In the genomic region with DNA sequence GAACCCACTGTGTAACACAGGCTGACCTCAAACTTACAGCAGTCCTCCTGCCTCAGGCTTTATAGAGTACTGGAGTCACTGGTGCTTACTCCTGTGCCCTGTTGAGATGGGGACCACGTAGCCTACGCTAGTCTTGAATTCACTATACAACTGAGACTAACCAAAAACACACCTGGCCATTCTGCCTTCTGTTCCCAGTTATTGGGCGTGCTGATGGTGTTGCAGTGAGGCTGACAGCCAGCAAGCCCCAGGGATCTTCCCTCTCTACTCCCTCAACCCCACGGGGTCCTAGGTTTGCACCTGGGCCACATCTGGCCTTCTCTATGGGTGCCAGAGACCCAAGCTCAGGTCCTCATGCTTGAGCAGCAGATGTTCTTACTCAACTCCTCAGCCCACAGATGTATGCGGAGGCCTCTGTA, we compare ENCODE assay signal across 18 mouse cellular contexts. TPM values are rescaled to one million over a fixed set of nuclear protein-coding genes. Genes with fewer than 3 reads are reported as not detected.
DNase-seq lines count a peak whose midpoint lies in the region; ATAC-seq lines count a peak whose summit lies in the region.
"Had no signal": no experiment of that assay in that cellular context is flagged by ENCODE, and none has a peak within 500 bp of the region (broad histone marks: within the 10 kb centered on the region; RNA-seq: fewer than 3 reads in every experiment).

No protein-coding gene starts in this region.

- H3K4me2 ChIP-seq in heart, embryonic 16.5 days (ENCODE audit: low read depth, low read length), result no peak overlapping the region
- H3K4me2 ChIP-seq in hindbrain, embryonic 13.5 days, result no peak overlapping the region
- H3K4me2 ChIP-seq: hindbrain, embryonic 12.5 days; limb, embryonic 15.5 days; midbrain, embryonic 12.5 days had no signal

- peaks cover 59% of the 10 kb centered on the region for H3K4me1 ChIP-seq in heart, embryonic 16.5 days (ENCODE audit: control insufficient read depth, insufficient read depth, low read length)
- peaks cover 61% of the 10 kb centered on the region for H3K4me1 ChIP-seq in hindbrain, embryonic 13.5 days (replicated peaks)

- no peak for DNase-seq in heart, adult 11 months
- peak; percentile 5 for DNase-seq in urinary bladder, postnatal 10 days (ENCODE audit: low spot score)
- DNase-seq in urinary bladder, adult 18-20 months (ENCODE audit: low spot score in 2 of 2), result no peak
- peak; percentile 56 for DNase-seq in induced T-regulatory cell, adult 2 months (ENCODE audit: low read depth)
- no peak for DNase-seq in c-Kit-positive CD71-positive TER-119-positive erythroid progenitor cells, embryonic 14.5 days (ENCODE audit: low spot score)
- DNase-seq: cerebellum, postnatal 14 days; gastrocnemius, postnatal 36 days; kidney, postnatal 10 days; layer of hippocampus, adult 9-11 months; lung, postnatal 14 days; right cerebral cortex, adult 18-20 months had no signal

- H3K9me3 ChIP-seq in heart, embryonic 16.5 days (replicated peaks; ENCODE audit: control insufficient read depth, low read length), result no peaks in the 10 kb centered on the region
- no peaks in the 10 kb centered on the region for H3K9me3 ChIP-seq in hindbrain, embryonic 13.5 days
- H3K9me3 ChIP-seq: hindbrain, embryonic 12.5 days; limb, embryonic 15.5 days; midbrain, embryonic 12.5 days had no signal

- WGBS in heart, embryonic 16.5 days, result 76% methylated on average over 5 of the region's 5 CpGs
- 71% methylated on average over 5 of the region's 5 CpGs for WGBS in hindbrain, embryonic 13.5 days

- no peak overlapping the region for H3K4me3 ChIP-seq in heart, embryonic 16.5 days (ENCODE audit: low read length)
- no peak overlapping the region for H3K4me3 ChIP-seq in hindbrain, embryonic 13.5 days
- H3K4me3 ChIP-seq: hindbrain, embryonic 12.5 days; limb, embryonic 15.5 days; midbrain, embryonic 12.5 days; myocyte had no signal

- ATAC-seq in heart, embryonic 16.5 days (replicated peaks; ENCODE audit: extremely low read depth, insufficient read depth, low FRiP score), result no peak
- ATAC-seq in hindbrain, embryonic 13.5 days (ENCODE audit: low FRiP score), result no peak
- ATAC-seq: intestine, postnatal 0 days had no signal

- no peak overlapping the region for H3K9ac ChIP-seq in heart, embryonic 16.5 days (ENCODE audit: low read length)
- H3K9ac ChIP-seq in hindbrain, embryonic 13.5 days, result no peak overlapping the region
- H3K9ac ChIP-seq: hindbrain, embryonic 12.5 days; limb, embryonic 15.5 days; midbrain, embryonic 12.5 days had no signal

- H3K27me3 ChIP-seq in heart, embryonic 16.5 days (ENCODE audit: control insufficient read depth, insufficient read depth, low read length), result no peaks in the 10 kb centered on the region
- H3K27me3 ChIP-seq in hindbrain, embryonic 13.5 days, result no peaks in the 10 kb centered on the region
- H3K27me3 ChIP-seq: hindbrain, embryonic 12.5 days; limb, embryonic 15.5 days; midbrain, embryonic 12.5 days had no signal

- no peaks in the 10 kb centered on the region for H3K36me3 ChIP-seq in heart, embryonic 16.5 days (ENCODE audit: control insufficient read depth, insufficient read depth)
- H3K36me3 ChIP-seq in hindbrain, embryonic 13.5 days, result no peaks in the 10 kb centered on the region
- H3K36me3 ChIP-seq: limb, embryonic 15.5 days; midbrain, embryonic 12.5 days had no signal

- H3K27ac ChIP-seq in heart, embryonic 16.5 days (ENCODE audit: low read length), result peak overlapping the region; percentile 39; the same call in 1 of the 2 replicates
- H3K27ac ChIP-seq in hindbrain, embryonic 13.5 days, result no peak overlapping the region
- H3K27ac ChIP-seq: hindbrain, embryonic 12.5 days; limb, embryonic 15.5 days had no signal

RNA-seq across cellular contexts. Expression of a gene that starts 9.3 kb away (rescaled TPM):
- 11.3 and 12.9 TPM in 2 replicates for polyA plus RNA-seq in heart, embryonic 16.5 days (2015; fragmentation: Nextera tagmentation; extraction: Ambion mirVana)
- 14.3 and 16.1 TPM in 2 replicates for polyA plus RNA-seq in hindbrain, embryonic 13.5 days (2015; fragmentation: Nextera tagmentation; extraction: Ambion mirVana)

Comparison
In these comparisons a context has a peak if more than half of its experiments do, and no peak if none do; other contexts are left out.
1. DNase-seq: peak in urinary bladder, postnatal 10 days (single experiment) and induced T-regulatory cell, adult 2 months (single experiment); none in heart, adult 11 months (single experiment), urinary bladder, adult 18-20 months (0 of 2) and c-Kit-positive CD71-positive TER-119-positive erythroid progenitor cells, embryonic 14.5 days (single experiment).